Mouse (Mus musculus): ENCODE data around the gene Mob2.

DNA sequence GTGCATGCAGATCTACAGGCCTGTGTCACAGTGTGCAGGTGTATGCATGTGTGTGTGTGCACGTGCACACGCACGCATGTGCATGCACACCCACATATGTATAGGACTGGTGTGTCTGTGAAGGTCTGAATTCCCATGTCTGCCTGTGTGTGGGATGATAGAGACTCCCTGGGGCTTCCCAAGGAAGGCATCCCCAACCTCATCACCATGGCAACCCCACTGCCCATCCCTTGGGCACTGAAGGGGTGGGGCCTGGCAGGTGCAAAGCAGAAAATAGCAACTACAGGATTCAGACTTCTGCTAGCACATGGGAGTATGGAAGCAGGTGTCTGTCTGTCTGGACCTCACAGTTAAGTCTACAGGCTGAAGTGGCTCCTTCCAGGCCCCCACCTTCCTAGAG is 98.3 kb downstream of the Mob2 start:
- TF ChIP-seq CTCF (IDR thresholded peaks at IDR 0.05; ENCODE audit: low read depth, low read length) (no peak), POLR2A (IDR thresholded peaks at IDR 0.05; ENCODE audit: borderline replicate concordance, low read depth, low read length) (no peak)
